Mouse (Mus musculus) liver, embryonic 14.5 days (tissue): ENCODE results near the gene Tmem262. TPM values are rescaled to one million over a fixed set of nuclear protein-coding genes. Genes with fewer than 3 reads are reported as not detected.
A peak's percentile ranks its signal among the peaks of the same experiment; 100 is the strongest.

Experiments used
- ATAC-seq: fragments of 200-750 bp; cut with Nextera tagmentation; 2 replicates; pipeline ENCODE4 v1.8.0; 2017; ENCODE audit warnings: moderate number of reproducible peaks, mild to moderate bottlenecking, moderate library complexity; ENCODE audit not compliant: insufficient read depth
- DNase-seq, 3 experiments: peaks; one replicate each; pipeline ENCODE4 v3.0.0-alpha.2; 2012 to 2013; ENCODE audit warnings: low read depth in 3 of 3, low spot score in 3 of 3
- H3K27ac ChIP-seq: fragments of 300-500 bp; sonication (generic); 2 replicates; pipeline ENCODE4 v1.5.1; 2014; ENCODE audit warnings: moderate library complexity, mild to moderate bottlenecking, control low read depth, inconsistent platforms
- H3K27me3 ChIP-seq: fragments of 300-500 bp; sonication (generic); 2 replicates; pipeline ENCODE4 v1.6.1; 2014; ENCODE audit warnings: mild to moderate bottlenecking, low read length, moderate library complexity; ENCODE audit not compliant: control insufficient read depth, insufficient read depth
- H3K36me3 ChIP-seq: fragments of 300-500 bp; sonication (generic); replicated peaks from 2 replicates; pipeline ENCODE4 v1.6.1; 2014; ENCODE audit warnings: low read depth; ENCODE audit not compliant: control insufficient read depth, insufficient read depth
- H3K4me1 ChIP-seq, 2 experiments: fragments of 200-500 bp in 1 of 2; fragments of 300-500 bp in 1 of 2; sonication (generic) in 1 of 2; replicated peaks; 2 replicates each; pipeline ENCODE4 v1.6.1; 2012 to 2014; ENCODE audit warnings: antibody characterized with exemption in 1 of 2, inconsistent platforms in 1 of 2, low read length in 1 of 2; ENCODE audit not compliant: control insufficient read depth in 2 of 2, insufficient read depth in 2 of 2
- H3K4me2 ChIP-seq: fragments of 300-500 bp; sonication (generic); 2 replicates; pipeline ENCODE4 v1.6.1; 2014; ENCODE audit warnings: low read depth, mild to moderate bottlenecking, control low read depth, moderate library complexity
- H3K4me3 ChIP-seq, 2 experiments: fragments of 200-500 bp in 1 of 2; fragments of 300-500 bp in 1 of 2; sonication (generic) in 1 of 2; 2 replicates each; pipeline ENCODE4 v1.5.1; 2012 to 2014; ENCODE audit warnings: low read depth in 2 of 2, low read length in 2 of 2, mild to moderate bottlenecking in 2 of 2, control low read depth in 1 of 2, inconsistent platforms in 1 of 2, moderate library complexity in 1 of 2; ENCODE audit not compliant: insufficient read depth in 1 of 2
- H3K9ac ChIP-seq: fragments of 300-500 bp; sonication (generic); replicated peaks from 2 replicates; pipeline ENCODE4 v1.6.1; 2014; ENCODE audit warnings: mild to moderate bottlenecking, control low read depth, moderate library complexity
- H3K9me3 ChIP-seq: fragments of 300-500 bp; sonication (generic); 2 replicates; pipeline ENCODE4 v1.6.1; 2016; ENCODE audit warnings: low read length, mixed read lengths; ENCODE audit not compliant: control insufficient read depth
- CTCF ChIP-seq: IDR thresholded peaks from 2 replicates; pipeline ENCODE4 v1.5.1; 2016; ENCODE audit warnings: antibody characterized with exemption, low read depth, control low read depth
- EP300 ChIP-seq: IDR thresholded peaks from 2 replicates; pipeline ENCODE4 v1.6.1; 2016; ENCODE audit warnings: antibody characterized with exemption, low read depth
- WGBS: fragments of 180-500 bp; shearing (Covaris S2); extraction: QIAGEN DNeasy Blood & Tissue Kit; methylation state at CpG from one replicate; pipeline ENCODE4 v1.1.7; 2014; ENCODE audit not compliant: insufficient replicate concordance; 5-methylcytosine and 5-hydroxymethylcytosine counted together
- polyA plus RNA-seq, 2 experiments: library from polyadenylated mRNA; depleted of rRNA in 1 of 2; stranded (reverse) in 1 of 2; unstranded in 1 of 2; fragments of >200 nt; fragmentation: Nextera tagmentation in 1 of 2; extraction: Ambion mirVana in 1 of 2; gene quantifications; 2 replicates each; pipeline versions ENCODE4 v1.2.1 to v1.2.3; 2012 to 2014

Tmem262 gene
- polyA plus RNA-seq, 2 experiments, result not detected

DNA sequence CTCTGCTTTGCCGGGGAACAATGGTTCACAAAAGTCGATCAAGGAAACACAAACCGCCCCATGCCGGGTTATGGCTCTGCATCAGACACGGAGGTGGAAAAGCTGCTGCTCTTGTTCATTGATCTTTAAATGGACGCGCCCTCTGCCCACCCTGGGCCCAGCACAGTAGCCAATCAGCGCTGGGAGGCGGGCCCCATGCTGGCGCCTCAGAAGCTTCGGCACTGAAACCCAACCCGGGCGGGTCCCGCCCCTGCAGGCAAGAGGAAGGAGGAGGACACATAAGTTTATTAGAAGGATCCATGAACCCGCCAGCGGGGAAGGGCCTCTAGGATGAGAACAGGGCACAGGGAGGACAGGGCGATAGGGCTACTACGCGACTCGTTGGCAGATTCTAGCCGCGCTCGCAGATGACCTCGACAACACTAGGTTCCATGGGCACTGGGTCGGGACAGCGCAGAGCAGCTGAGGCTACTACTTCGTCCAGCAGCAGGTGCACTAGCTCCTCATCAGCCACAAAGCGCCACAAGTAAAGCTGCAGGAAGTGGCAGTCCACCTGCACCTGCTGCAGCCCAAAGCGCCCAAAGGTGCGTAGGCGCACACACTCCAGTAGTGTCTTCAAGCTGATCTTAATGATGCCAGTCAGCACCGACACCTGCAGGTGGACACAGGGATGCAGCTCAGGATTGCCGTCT lies 12.0 kb upstream of the Tmem262 start, which contains the start of gene Tm7sf2:
TSS of gene Tm7sf2 (minus strand) at position 650 of the 692 bp plus-strand sequence.
- no peaks in the 10 kb centered on the region for H3K27me3 ChIP-seq
- H3K27ac ChIP-seq, result peak within 1 kb of the TSS; percentile 56
- DNase-seq (peak; percentile 80 to 84 (median 80)), ATAC-seq (peak; percentile 86)
- H3K9ac ChIP-seq, result peak within 1 kb of the TSS; percentile 58
- H3K4me3 ChIP-seq, result peak within 1 kb of the TSS; percentile 51 to 60
- H3K9me3 ChIP-seq, result no peaks in the 10 kb centered on the region
- peaks cover 5 to 7% of the 10 kb centered on the region in 2 experiments for H3K4me1 ChIP-seq
- WGBS, result 17% methylated on average over 33 of the region's 33 CpGs
- H3K36me3 ChIP-seq, result 0 out of 2 replicates have a peak, but pooled peaks cover 3% of the 10 kb centered on the region
- TF ChIP-seq EP300, result no peak
- 0 out of 2 replicates have a peak, but pooled peaks have one; percentile 11 for TF ChIP-seq CTCF
- H3K4me2 ChIP-seq, result peak within 1 kb of the TSS; percentile 88

- Histone ChIP-seq H3K4me3 (no peak overlapping the region), H3K4me1 (peaks cover 5 to 7% of the 10 kb centered on the region in 2 experiments), H3K27ac (no peak overlapping the region), H3K9ac (no peak overlapping the region), H3K4me2 (no peak overlapping the region), H3K9me3 (no peaks in the 10 kb centered on the region), H3K36me3 (0 out of 2 replicates have a peak, but pooled peaks cover 3% of the 10 kb centered on the region), H3K27me3 (no peaks in the 10 kb centered on the region)
- DNase-seq (no peak), ATAC-seq (no peak)
- TF ChIP-seq EP300 (no peak), CTCF (no peak; the same call in 1 of the 2 replicates)
- WGBS, result 67% methylated on average over 4 of the region's 4 CpGs
Measured at GRCm38 (mm10) chr19:6068951-6069350, 10.9 kb upstream of the Tmem262 start.

- WGBS, result 80% methylated on average over 10 of the region's 10 CpGs
- no peak overlapping the region for H3K27ac ChIP-seq
- H3K36me3 ChIP-seq, result 0 out of 2 replicates have a peak, but pooled peaks cover 3% of the 10 kb centered on the region
- no peak overlapping the region for H3K4me2 ChIP-seq
- H3K4me3 ChIP-seq, result no peak overlapping the region
- no peak overlapping the region for H3K9ac ChIP-seq
- peaks cover 5 to 7% of the 10 kb centered on the region in 2 experiments for H3K4me1 ChIP-seq
- no peak for TF ChIP-seq CTCF
- TF ChIP-seq EP300, result no peak
- DNase-seq (no peak), ATAC-seq (no peak)
- H3K27me3 ChIP-seq, result no peaks in the 10 kb centered on the region
- no peaks in the 10 kb centered on the region for H3K9me3 ChIP-seq
Measured at GRCm38 (mm10) chr19:6069851-6070250, 10.0 kb upstream of the Tmem262 start.

- Histone ChIP-seq H3K4me3 (no peak overlapping the region), H3K27me3 (no peaks in the 10 kb centered on the region), H3K4me1 (peaks cover 5 to 7% of the 10 kb centered on the region in 2 experiments), H3K27ac (no peak overlapping the region), H3K9ac (no peak overlapping the region), H3K9me3 (no peaks in the 10 kb centered on the region), H3K36me3 (0 out of 2 replicates have a peak, but pooled peaks cover 3% of the 10 kb centered on the region), H3K4me2 (no peak overlapping the region)
- ATAC-seq (no peak), DNase-seq (no peak)
- 87% methylated on average over 31 of the region's 31 CpGs for WGBS
- no peak for TF ChIP-seq EP300
- no peak for TF ChIP-seq CTCF
Measured at GRCm38 (mm10) chr19:6070571-6071250, 9.1 kb upstream of the Tmem262 start.

GRCm38 (mm10) chr19:6071261-6071660 lies 8.6 kb upstream of the Tmem262 start:
- TF ChIP-seq EP300 (no peak), CTCF (no peak)
- ATAC-seq (no peak), DNase-seq (no peak)
- no peak overlapping the region for H3K4me3 ChIP-seq
- no peak overlapping the region for H3K9ac ChIP-seq
- H3K36me3 ChIP-seq, result 0 out of 2 replicates have a peak, but pooled peaks cover 3% of the 10 kb centered on the region
- H3K9me3 ChIP-seq, result no peaks in the 10 kb centered on the region
- peaks cover 5 to 11% of the 10 kb centered on the region in 2 experiments for H3K4me1 ChIP-seq
- H3K4me2 ChIP-seq, result no peak overlapping the region
- WGBS, result 90% methylated on average over 19 of the region's 19 CpGs
- no peaks in the 10 kb centered on the region for H3K27me3 ChIP-seq
- no peak overlapping the region for H3K27ac ChIP-seq
